Mouse (Mus musculus) neural tube, embryonic 12.5 days (tissue): ENCODE data around the gene Brd7. TPM values are rescaled to one million over a fixed set of nuclear protein-coding genes. Genes with fewer than 3 reads are reported as not detected.

Experiments used
- ATAC-seq: fragments of 200-750 bp; cut with Nextera tagmentation; 2 replicates; pipeline ENCODE4 v1.8.0; 2017; ENCODE audit warnings: low read depth, mild to moderate bottlenecking, moderate TSS enrichment, moderate library complexity; ENCODE audit not compliant: low FRiP score
- H3K27ac ChIP-seq: fragments of 300-500 bp; sonication (generic); 2 replicates; pipeline ENCODE4 v1.5.1; 2016
- H3K27me3 ChIP-seq: fragments of 300-500 bp; sonication (generic); replicated peaks from 2 replicates; pipeline ENCODE4 v1.6.1; 2016; ENCODE audit warnings: mild to moderate bottlenecking
- H3K36me3 ChIP-seq: fragments of 300-500 bp; sonication (generic); 2 replicates; pipeline ENCODE4 v1.6.1; 2016; ENCODE audit warnings: mild to moderate bottlenecking
- H3K4me1 ChIP-seq: fragments of 300-500 bp; sonication (generic); 2 replicates; pipeline ENCODE4 v1.6.1; 2016
- H3K4me2 ChIP-seq: fragments of 300-500 bp; sonication (generic); replicated peaks from 2 replicates; pipeline ENCODE4 v1.6.1; 2016; ENCODE audit warnings: mild to moderate bottlenecking
- H3K4me3 ChIP-seq: fragments of 300-500 bp; sonication (generic); 2 replicates; pipeline ENCODE4 v1.5.1; 2016
- H3K9ac ChIP-seq: fragments of 300-500 bp; sonication (generic); 2 replicates; pipeline ENCODE4 v1.6.1; 2016; ENCODE audit warnings: mild to moderate bottlenecking
- H3K9me3 ChIP-seq: fragments of 300-500 bp; sonication (generic); 2 replicates; pipeline ENCODE4 v1.6.1; 2016; ENCODE audit warnings: mild to moderate bottlenecking
- WGBS: fragments of 180-500 bp; shearing (Covaris S2); methylation state at CpG from one replicate; pipeline ENCODE4 v1.1.7; 2016; 5-methylcytosine and 5-hydroxymethylcytosine counted together
- polyA plus RNA-seq: library from polyadenylated mRNA; unstranded; fragments of >200 nt; fragmentation: Nextera tagmentation; extraction: Ambion mirVana; gene quantifications from 2 replicates; pipeline ENCODE4 v1.2.1, GENCODE M21; 2016

Gene Brd7
- polyA plus RNA-seq, result 88.9 and 102 TPM in 2 replicates

- peak within 1 kb of the TSS; percentile 90 for H3K4me2 ChIP-seq
- H3K27ac ChIP-seq, result peak within 1 kb of the TSS; percentile 68; the same call in 1 of the 2 replicates
- peak within 1 kb of the TSS; percentile 99 for H3K4me3 ChIP-seq
- no peaks in the 10 kb centered on the region for H3K27me3 ChIP-seq
- under 1% methylated on average over 91 of the region's 91 CpGs for WGBS
- ATAC-seq, result peak; percentile 89
- H3K4me1 ChIP-seq, result peaks cover 17% of the 10 kb centered on the region
- H3K9ac ChIP-seq, result peak within 1 kb of the TSS; percentile 93
- H3K9me3 ChIP-seq, result no peaks in the 10 kb centered on the region
- H3K36me3 ChIP-seq, result peaks cover 24% of the 10 kb centered on the region
Measured at GRCm38 (mm10) chr8:88361708-88362428, at the start of gene Brd7. Brd7 (minus strand) TSS chr8:88362194.

GRCm38 (mm10) chr8:88411461-88411860 is 49.5 kb upstream of the Brd7 start:
- Histone ChIP-seq H3K36me3 (no peaks in the 10 kb centered on the region), H3K4me3 (no peak overlapping the region), H3K27ac (no peak overlapping the region), H3K27me3 (no peaks in the 10 kb centered on the region), H3K9me3 (no peaks in the 10 kb centered on the region), H3K9ac (no peak overlapping the region), H3K4me1 (no peaks in the 10 kb centered on the region), H3K4me2 (no peak overlapping the region)
- whole genome bisulfite sequencing, result 59% methylated on average over 6 of the region's 6 CpGs
- no peak for ATAC-seq

- Histone ChIP-seq H3K4me2 (no peak overlapping the region), H3K36me3 (no peaks in the 10 kb centered on the region), H3K9ac (no peak overlapping the region), H3K27me3 (no peaks in the 10 kb centered on the region), H3K4me3 (no peak overlapping the region), H3K4me1 (no peaks in the 10 kb centered on the region), H3K9me3 (0 out of 2 replicates have a peak, but pooled peaks cover 3% of the 10 kb centered on the region), H3K27ac (no peak overlapping the region)
- no peak for ATAC-seq
- WGBS, result 66% methylated on average over 11 of the region's 11 CpGs
Measured at GRCm38 (mm10) chr8:88409401-88409940, 47.5 kb upstream of the Brd7 start.

GRCm38 (mm10) chr8:88407716-88408115 is 45.7 kb upstream of the Brd7 start:
- H3K27ac ChIP-seq, result no peak overlapping the region
- WGBS, result 95% methylated on average over 6 of the region's 6 CpGs
- H3K4me1 ChIP-seq, result no peaks in the 10 kb centered on the region
- no peak overlapping the region for H3K4me2 ChIP-seq
- H3K9ac ChIP-seq, result no peak overlapping the region
- ATAC-seq, result no peak
- no peaks in the 10 kb centered on the region for H3K36me3 ChIP-seq
- H3K9me3 ChIP-seq, result 0 out of 2 replicates have a peak, but pooled peaks cover 3% of the 10 kb centered on the region
- H3K4me3 ChIP-seq, result no peak overlapping the region
- no peaks in the 10 kb centered on the region for H3K27me3 ChIP-seq

GRCm38 (mm10) chr8:88398060-88398459 is 36.1 kb upstream of the Brd7 start:
- 93% methylated on average over 4 of the region's 4 CpGs for WGBS
- no peak for ATAC-seq
- H3K27ac ChIP-seq, result no peak overlapping the region
- no peaks in the 10 kb centered on the region for H3K4me1 ChIP-seq
- no peaks in the 10 kb centered on the region for H3K36me3 ChIP-seq
- H3K4me3 ChIP-seq, result no peak overlapping the region
- no peaks in the 10 kb centered on the region for H3K9me3 ChIP-seq
- no peak overlapping the region for H3K9ac ChIP-seq
- H3K27me3 ChIP-seq, result no peaks in the 10 kb centered on the region
- no peak overlapping the region for H3K4me2 ChIP-seq

GRCm38 (mm10) chr8:88393298-88393697 is 31.3 kb upstream of the Brd7 start:
- no peak for ATAC-seq
- Histone ChIP-seq H3K9ac (no peak overlapping the region), H3K4me2 (no peak overlapping the region), H3K4me1 (no peaks in the 10 kb centered on the region), H3K36me3 (no peaks in the 10 kb centered on the region), H3K27me3 (no peaks in the 10 kb centered on the region), H3K27ac (no peak overlapping the region), H3K9me3 (no peaks in the 10 kb centered on the region), H3K4me3 (no peak overlapping the region)
- 88% methylated on average over 3 of the region's 3 CpGs for WGBS

GRCm38 (mm10) chr8:88390749-88391148 is 28.8 kb upstream of the Brd7 start:
- H3K9me3 ChIP-seq, result no peaks in the 10 kb centered on the region
- ATAC-seq, result no peak
- no peaks in the 10 kb centered on the region for H3K4me1 ChIP-seq
- H3K27me3 ChIP-seq, result no peaks in the 10 kb centered on the region
- WGBS, result 92% methylated on average over 1 of the region's 1 CpGs
- no peak overlapping the region for H3K27ac ChIP-seq
- no peaks in the 10 kb centered on the region for H3K36me3 ChIP-seq
- no peak overlapping the region for H3K4me3 ChIP-seq
- no peak overlapping the region for H3K9ac ChIP-seq
- no peak overlapping the region for H3K4me2 ChIP-seq

- no peak overlapping the region for H3K4me2 ChIP-seq
- no peak overlapping the region for H3K9ac ChIP-seq
- 72% methylated on average over 7 of the region's 7 CpGs for WGBS
- no peaks in the 10 kb centered on the region for H3K36me3 ChIP-seq
- H3K4me3 ChIP-seq, result no peak overlapping the region
- no peaks in the 10 kb centered on the region for H3K9me3 ChIP-seq
- H3K27ac ChIP-seq, result no peak overlapping the region
- no peaks in the 10 kb centered on the region for H3K4me1 ChIP-seq
- no peak for ATAC-seq
- no peaks in the 10 kb centered on the region for H3K27me3 ChIP-seq
Measured at GRCm38 (mm10) chr8:88388691-88389239, 26.8 kb upstream of the Brd7 start.

- Histone ChIP-seq H3K27ac (no peak overlapping the region), H3K27me3 (no peaks in the 10 kb centered on the region), H3K36me3 (no peaks in the 10 kb centered on the region), H3K4me1 (peaks cover 1% of the 10 kb centered on the region), H3K4me3 (no peak overlapping the region), H3K9ac (no peak overlapping the region), H3K4me2 (no peak overlapping the region), H3K9me3 (no peaks in the 10 kb centered on the region; the same call in 1 of the 2 replicates)
- 87% methylated on average over 8 of the region's 8 CpGs for WGBS
- ATAC-seq, result no peak
Measured at GRCm38 (mm10) chr8:88387874-88388273, 25.9 kb upstream of the Brd7 start.

GRCm38 (mm10) chr8:88383164-88383556 is 21.2 kb upstream of the Brd7 start:
- H3K4me2 ChIP-seq, result no peak overlapping the region
- no peak for ATAC-seq
- H3K27me3 ChIP-seq, result no peaks in the 10 kb centered on the region
- peaks cover 10% of the 10 kb centered on the region for H3K4me1 ChIP-seq
- WGBS, result 94% methylated on average over 2 of the region's 2 CpGs
- H3K9ac ChIP-seq, result no peak overlapping the region
- H3K4me3 ChIP-seq, result no peak overlapping the region
- no peak overlapping the region for H3K27ac ChIP-seq
- no peaks in the 10 kb centered on the region; the same call in 1 of the 2 replicates for H3K9me3 ChIP-seq
- no peaks in the 10 kb centered on the region for H3K36me3 ChIP-seq

- Histone ChIP-seq H3K4me1 (peaks cover 11% of the 10 kb centered on the region), H3K4me3 (no peak overlapping the region), H3K9me3 (no peaks in the 10 kb centered on the region; the same call in 1 of the 2 replicates), H3K36me3 (no peaks in the 10 kb centered on the region), H3K27me3 (no peaks in the 10 kb centered on the region), H3K9ac (no peak overlapping the region), H3K4me2 (no peak overlapping the region; the same call in 1 of the 2 replicates), H3K27ac (0 out of 2 replicates have a peak overlapping the region, but pooled peaks have one; percentile 0)
- no peak for ATAC-seq
- WGBS, result 45% methylated on average over 31 of the region's 31 CpGs
Measured at GRCm38 (mm10) chr8:88382311-88383163, 20.5 kb upstream of the Brd7 start.

GRCm38 (mm10) chr8:88380497-88380896 is 18.5 kb upstream of the Brd7 start:
- 87% methylated on average over 7 of the region's 7 CpGs for WGBS
- Histone ChIP-seq H3K4me3 (no peak overlapping the region), H3K27ac (no peak overlapping the region), H3K9ac (no peak overlapping the region), H3K27me3 (no peaks in the 10 kb centered on the region), H3K36me3 (no peaks in the 10 kb centered on the region), H3K4me1 (peaks cover 27% of the 10 kb centered on the region), H3K9me3 (no peaks in the 10 kb centered on the region; the same call in 1 of the 2 replicates), H3K4me2 (no peak overlapping the region)
- no peak for ATAC-seq
